Mouse (Mus musculus) left cerebral cortex, postnatal 36 days (tissue): ENCODE results near the gene Sh3gl1. TPM values are rescaled to one million over a fixed set of nuclear protein-coding genes. Genes with fewer than 3 reads are reported as not detected.

Experiments
- total RNA-seq, 2 experiments: library from RNA; stranded (reverse); gene quantifications; 2 replicates each; pipeline ENCODE4 v1.2.3; 2021

Sh3gl1 gene
- total RNA-seq, 2 experiments from 2014 or later = 39.3 to 45.1 TPM

Other genes starting within 250 kb of the Sh3gl1 start
- gene Zfp119a, start 157.7 kb downstream of the Sh3gl1 start, total RNA-seq = 1 to 10 TPM; 6.4 to 6.8 TPM
- gene Zfp959, start 144.5 kb downstream of the Sh3gl1 start, total RNA-seq = 1 to 10 TPM; 6.5 to 7.7 TPM
- 1 to 10 TPM; 3.5 to 3.8 TPM for gene Zfp119b, start 87.1 kb downstream of the Sh3gl1 start, total RNA-seq
- 1 to 10 TPM; 1.9 to 2.0 TPM for gene Ebi3, start 84.0 kb downstream of the Sh3gl1 start, total RNA-seq
- 10 to 100 TPM; 14.1 to 15.8 TPM for gene Yju2, start 77.5 kb downstream of the Sh3gl1 start, total RNA-seq
- gene Shd, start 66.2 kb downstream of the Sh3gl1 start, total RNA-seq = 10 to 100 TPM; 34.0 to 42.4 TPM
- gene Fsd1, start 50.1 kb downstream of the Sh3gl1 start, total RNA-seq = 10 to 100 TPM; 75.0 to 97.4 TPM
- 1 to 10 TPM; 2.3 to 3.1 TPM for gene Stap2, start 31.1 kb downstream of the Sh3gl1 start, total RNA-seq
- 100 to 1,000 TPM in 1 of 2 experiments, 10 to 100 TPM in 1; 92.7 to 105 TPM for gene Mpnd, start 30.9 kb downstream of the Sh3gl1 start, total RNA-seq
- gene Chaf1a, start 3.8 kb upstream of the Sh3gl1 start, total RNA-seq = 1 to 10 TPM; 2.2 to 2.7 TPM
- gene Ubxn6, start 38.4 kb upstream of the Sh3gl1 start, total RNA-seq = 10 to 100 TPM; 87.9 to 94.9 TPM
- gene Hdgfl2, start 43.0 kb upstream of the Sh3gl1 start, total RNA-seq = 100 to 1,000 TPM in 1 of 2 experiments, 10 to 100 TPM in 1; 95.2 to 109 TPM
- gene Plin4, start 73.2 kb upstream of the Sh3gl1 start, total RNA-seq = 1 to 10 TPM; 2.9 to 6.4 TPM
- under 1 TPM; 0.59 to 0.99 TPM for gene Plin5, start 81.0 kb upstream of the Sh3gl1 start, total RNA-seq
- gene Lrg1, start 85.4 kb upstream of the Sh3gl1 start, total RNA-seq = 1 to 10 TPM; 4.2 to 5.4 TPM
- 100 to 1,000 TPM; 131 to 144 TPM for gene Sema6b, start 103.7 kb upstream of the Sh3gl1 start, total RNA-seq
- 1 to 10 TPM; 7.9 to 8.5 TPM for gene Tnfaip8l1, start 125.8 kb upstream of the Sh3gl1 start, total RNA-seq
- 10 to 100 TPM; 39.7 to 43.9 TPM for gene Mydgf, start 147.3 kb upstream of the Sh3gl1 start, total RNA-seq
- 10 to 100 TPM; 68.7 to 72.1 TPM for gene Dpp9, start 182.3 kb upstream of the Sh3gl1 start, total RNA-seq
- 10 to 100 TPM; 33.0 to 35.4 TPM for gene Fem1a, start 220.2 kb upstream of the Sh3gl1 start, total RNA-seq
- gene Ticam1, start 240.2 kb upstream of the Sh3gl1 start, total RNA-seq = 1 to 10 TPM; 4.9 to 5.3 TPM